ENCODE assay signal across 18 mouse cellular contexts in genomic region chr11:78102142-78102541, GRCm38 (mm10).
"Had no signal": no experiment of that assay in that cellular context is flagged by ENCODE, and none has a peak within 500 bp of the region (broad histone marks: within the 10 kb centered on the region; RNA-seq: fewer than 3 reads in every experiment).

No protein-coding gene starts in this region.

- H3K4me3 ChIP-seq: limb, embryonic 10.5 days; limb, embryonic 13.5 days; neural tube, embryonic 12.5 days; neural tube, embryonic 15.5 days had no signal

- DNase-seq: kidney, postnatal 14 days; layer of hippocampus, adult 9-11 months; lung, adult 2 months; lung, postnatal 14 days; lung, postnatal 4 days; midbrain, embryonic 14.5 days; right cerebral cortex, adult 18-20 months; right cerebral cortex, postnatal 14 days; right cerebral cortex, postnatal 4 days; thymus, adult 2 months; thymus, postnatal 14 days; thymus, postnatal 4 days had no signal

- H3K27me3 ChIP-seq: limb, embryonic 13.5 days; neural tube, embryonic 12.5 days; neural tube, embryonic 15.5 days had no signal

- H3K4me2 ChIP-seq: limb, embryonic 13.5 days; midbrain, embryonic 11.5 days; neural tube, embryonic 12.5 days; neural tube, embryonic 15.5 days had no signal

- H3K9me3 ChIP-seq: limb, embryonic 10.5 days; limb, embryonic 13.5 days; neural tube, embryonic 12.5 days; neural tube, embryonic 15.5 days had no signal

- H3K4me1 ChIP-seq: limb, embryonic 10.5 days; limb, embryonic 13.5 days had no signal

- H3K27ac ChIP-seq: limb, embryonic 10.5 days; limb, embryonic 13.5 days; neural tube, embryonic 12.5 days; neural tube, embryonic 15.5 days; stomach, postnatal 0 days had no signal

- H3K9ac ChIP-seq: limb, embryonic 13.5 days; neural tube, embryonic 12.5 days; neural tube, embryonic 15.5 days had no signal
